Mouse (Mus musculus) CH12.LX (cell line): ENCODE measurements at regions not wholly inside any gene's neighbourhood (a gene's known extent, or its start where the extent isn't known, plus 50 kb on each side); places are given as distances from the start of the nearest gene placed in this dataset.

Experiments used
- DNase-seq: peaks from one replicate; pipeline ENCODE4 v3.0.0-alpha.2; 2013; ENCODE audit errors: extremely low read depth
- H3K27ac ChIP-seq: 2 replicates; pipeline ENCODE4 v1.5.1; 2012; ENCODE audit warnings: low read depth, mild to moderate bottlenecking, control low read depth, moderate library complexity; ENCODE audit not compliant: insufficient read depth
- H3K27me3 ChIP-seq: replicated peaks from 2 replicates; pipeline ENCODE3; 2012; ENCODE audit warnings: inconsistent platforms
- H3K36me3 ChIP-seq, 2 experiments: replicated peaks in 1 of 2; 2 replicates each; pipeline versions ENCODE3 to v1.6.1; 2012; ENCODE audit warnings: inconsistent platforms in 1 of 2, low read length in 1 of 2, mild to moderate bottlenecking in 1 of 2, mixed read lengths in 1 of 2, moderate library complexity in 1 of 2; ENCODE audit not compliant: control insufficient read depth in 1 of 2, insufficient read depth in 1 of 2
- H3K4me1 ChIP-seq, 2 experiments: 2 replicates each; pipeline ENCODE4 v1.6.1; 2012; ENCODE audit warnings: inconsistent platforms in 1 of 2, moderate library complexity in 1 of 2; ENCODE audit not compliant: insufficient read depth in 2 of 2, control insufficient read depth in 1 of 2
- H3K4me2 ChIP-seq: 2 replicates; pipeline ENCODE4 v1.6.1; 2012; ENCODE audit warnings: low read depth, mild to moderate bottlenecking, control low read depth; ENCODE audit not compliant: poor library complexity, insufficient read depth, severe bottlenecking
- H3K4me3 ChIP-seq, 3 experiments: fragments of 150-350 bp in 1 of 3; sonication (generic) in 1 of 3; replicated peaks in 1 of 3; 2 replicates each; pipeline versions ENCODE3 to v1.5.1; 2011 to 2012; ENCODE audit warnings: low read depth in 2 of 3, low read length in 2 of 3, mild to moderate bottlenecking in 2 of 3, moderate library complexity in 2 of 3, control low read depth in 1 of 3, improper control_type of control experiment in 1 of 3, inconsistent platforms in 1 of 3, mixed read lengths in 1 of 3; ENCODE audit not compliant: poor library complexity in 1 of 3
- H3K79me2 ChIP-seq: replicated peaks from 2 replicates; pipeline ENCODE4 v1.6.1; 2012; ENCODE audit warnings: mild to moderate bottlenecking, moderate library complexity; ENCODE audit not compliant: control insufficient read depth, poor library complexity, insufficient read depth, severe bottlenecking; ENCODE audit errors: extremely low read depth
- H3K9ac ChIP-seq: 2 replicates; pipeline ENCODE4 v1.6.1; 2012; ENCODE audit warnings: low read depth, mild to moderate bottlenecking, control low read depth, moderate library complexity; ENCODE audit not compliant: insufficient read depth
- H3K9me3 ChIP-seq: replicated peaks from 2 replicates; pipeline ENCODE3; 2012; ENCODE audit warnings: low read length, inconsistent platforms, mixed read lengths
- CHD2 ChIP-seq: IDR thresholded peaks from 2 replicates; pipeline ENCODE4 v1.6.1; 2011; ENCODE audit warnings: low read length, improper control_type of control experiment
- ELF1 ChIP-seq: IDR thresholded peaks from 2 replicates; pipeline ENCODE4 v1.6.1; 2014; ENCODE audit warnings: low read depth, mild to moderate bottlenecking, inconsistent platforms, low read length, improper control_type of control experiment
- GABPA ChIP-seq: IDR thresholded peaks from 2 replicates; pipeline ENCODE4 v1.6.1; 2012; ENCODE audit warnings: low read depth, low read length, improper control_type of control experiment, inconsistent platforms; ENCODE audit not compliant: insufficient replicate concordance
- HCFC1 ChIP-seq: IDR thresholded peaks from 2 replicates; pipeline ENCODE4 v1.6.1; 2012; ENCODE audit warnings: low read depth, mild to moderate bottlenecking, inconsistent platforms, low read length, improper control_type of control experiment
- JUND ChIP-seq: conservative IDR thresholded peaks from 2 replicates; pipeline ENCODE4 v1.6.1; 2011; ENCODE audit warnings: low read depth, low read length, improper control_type of control experiment
- KAT2A ChIP-seq: IDR thresholded peaks from 2 replicates; pipeline ENCODE4 v1.6.1; 2012; ENCODE audit warnings: low read length, improper control_type of control experiment, inconsistent platforms; ENCODE audit not compliant: insufficient replicate concordance
- MAX ChIP-seq: IDR thresholded peaks from 2 replicates; pipeline ENCODE4 v1.6.1; 2011; ENCODE audit warnings: low read length, improper control_type of control experiment
- MYC ChIP-seq: IDR thresholded peaks from 2 replicates; pipeline ENCODE4 v1.6.1; 2011; ENCODE audit warnings: low read depth, mild to moderate bottlenecking, improper control_type of control experiment, low read length
- NELFE ChIP-seq: IDR thresholded peaks from 2 replicates; pipeline ENCODE4 v1.6.1; 2011; ENCODE audit warnings: low read depth, low read length, improper control_type of control experiment
- NRF1 ChIP-seq: IDR thresholded peaks from 2 replicates; pipeline ENCODE4 v1.6.1; 2014; ENCODE audit warnings: low read depth, mild to moderate bottlenecking, inconsistent platforms, low read length, improper control_type of control experiment, moderate library complexity
- TCF12 ChIP-seq: IDR thresholded peaks from 2 replicates; pipeline ENCODE4 v1.6.1; 2014; ENCODE audit warnings: low read depth, mild to moderate bottlenecking, inconsistent platforms, low read length, improper control_type of control experiment
- ZKSCAN1 ChIP-seq: IDR thresholded peaks from 2 replicates; pipeline ENCODE4 v1.6.1; 2012; ENCODE audit warnings: low read depth, inconsistent platforms, low read length, improper control_type of control experiment, borderline replicate concordance
- ZNF384 ChIP-seq: IDR thresholded peaks from 2 replicates; pipeline ENCODE4 v1.6.1; 2012; ENCODE audit warnings: low read depth, low read length, improper control_type of control experiment, inconsistent platforms
- dilution Hi-C: fragments of 300-500 bp; cut with MboI; formaldehyde crosslinking; loops from 2 replicates; pipeline ENCODE4 v1.14.3; 2020; ENCODE audit warnings: low sequenced_read_pairs; ENCODE audit not compliant: extremely low pct_unique_long_range_greater_than_20kb, extremely low pct_ligation_motif_present
- in situ Hi-C: fragments of 300-500 bp; cut with MboI; formaldehyde crosslinking; loops from 3 replicates; pipeline ENCODE4 v1.14.3; 2019; ENCODE audit warnings: low sequenced_read_pairs, low pct_ligation_motif_present, low pct_unique_long_range_greater_than_20kb, mixed read lengths

DNA sequence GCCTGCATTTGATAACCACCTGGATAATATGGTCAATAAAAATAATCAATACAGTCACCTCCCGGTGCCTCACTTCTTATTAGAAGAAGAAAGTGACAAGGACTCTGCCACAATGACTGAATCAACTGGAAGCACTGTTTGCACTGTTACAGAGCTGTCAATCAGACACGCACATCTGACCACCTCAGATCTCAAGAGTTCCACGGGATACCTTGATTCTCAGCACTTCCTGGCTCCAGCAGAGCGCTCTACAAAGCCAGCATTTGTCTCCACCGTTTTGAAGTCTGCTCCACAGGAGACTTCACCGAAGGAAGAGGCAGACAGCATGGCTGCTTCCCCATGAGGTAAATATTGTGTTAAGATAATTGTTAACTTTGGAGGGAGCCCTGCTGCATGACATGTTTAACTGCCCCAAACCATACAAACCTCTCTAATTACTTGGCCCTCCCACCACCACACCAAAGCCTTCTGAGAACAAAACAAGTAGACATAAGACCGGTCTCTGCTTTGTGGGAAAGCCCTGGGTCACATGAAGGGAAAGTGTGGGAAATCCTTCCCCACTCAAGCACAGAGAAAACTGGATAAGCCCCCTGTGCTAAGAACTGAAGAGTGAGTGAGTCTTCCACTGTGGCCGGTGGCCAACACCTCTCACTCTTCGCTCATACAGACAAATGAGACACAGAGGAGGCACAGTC, 320.2 kb downstream of the Irs2 start:
- Histone ChIP-seq H3K27me3 (no peaks in the 10 kb centered on the region), H3K4me3 (no peak overlapping the region), H3K4me1 (peaks cover 3 to 14% of the 10 kb centered on the region in 2 experiments), H3K9me3 (no peaks in the 10 kb centered on the region)
- dilution Hi-C loops = no loop called here
- no peak for DNase-seq
- in situ Hi-C loops = no loop called here
- no peak for TF ChIP-seq KAT2A
- TF ChIP-seq MYC = no peak
- no peak for TF ChIP-seq TCF12
- TF ChIP-seq NELFE = no peak
- no peak for TF ChIP-seq MAX
- TF ChIP-seq HCFC1 = no peak
- no peak for TF ChIP-seq ELF1
- TF ChIP-seq ZKSCAN1 = no peak
- TF ChIP-seq CHD2 = no peak
- no peak for TF ChIP-seq JUND
- no peak for TF ChIP-seq NRF1
- TF ChIP-seq GABPA = no peak
- TF ChIP-seq ZNF384 = no peak
- TF ChIP-seq, all 38 proteins: peak for 0
- Histone ChIP-seq H3K79me2 (no peaks in the 10 kb centered on the region), H3K4me2 (no peak overlapping the region), H3K27ac (no peak overlapping the region), H3K36me3 (no peaks in the 10 kb centered on the region), H3K9ac (no peak overlapping the region)
